Mouse (Mus musculus) midbrain, embryonic 16.5 days (tissue): Measurements from ENCODE around the gene Pnma3. TPM values are rescaled to one million over a fixed set of nuclear protein-coding genes. Genes with fewer than 3 reads are reported as not detected.
"Not testable (repeated sequence)": the region's sequence is repeated elsewhere in the genome, so short reads cannot be mapped to it uniquely, and the experiment has no call there.

Experiments used
- ATAC-seq: fragments of 200-750 bp; cut with Nextera tagmentation; 2 replicates; pipeline ENCODE4 v1.8.0; 2017; ENCODE audit warnings: moderate TSS enrichment
- H3K27ac ChIP-seq: fragments of 300-500 bp; sonication (generic); 2 replicates; pipeline ENCODE4 v1.5.1; 2014; ENCODE audit warnings: mild to moderate bottlenecking, low read length, mixed read lengths
- H3K27me3 ChIP-seq: fragments of 300-500 bp; sonication (generic); 2 replicates; pipeline ENCODE4 v1.6.1; 2014; ENCODE audit warnings: low read depth, low read length, mixed read lengths; ENCODE audit not compliant: control insufficient read depth, insufficient read depth
- H3K36me3 ChIP-seq: fragments of 300-500 bp; sonication (generic); 2 replicates; pipeline ENCODE4 v1.6.1; 2014; ENCODE audit warnings: mild to moderate bottlenecking, low read length, moderate library complexity, mixed read lengths; ENCODE audit not compliant: control insufficient read depth, insufficient read depth
- H3K4me1 ChIP-seq: fragments of 300-500 bp; sonication (generic); 2 replicates; pipeline ENCODE4 v1.6.1; 2014; ENCODE audit warnings: mild to moderate bottlenecking, low read length, mixed read lengths; ENCODE audit not compliant: control insufficient read depth, insufficient read depth
- H3K4me2 ChIP-seq: fragments of 300-500 bp; sonication (generic); 2 replicates; pipeline ENCODE4 v1.6.1; 2014; ENCODE audit warnings: mild to moderate bottlenecking, low read length, mixed read lengths
- H3K4me3 ChIP-seq: fragments of 300-500 bp; sonication (generic); 2 replicates; pipeline ENCODE4 v1.5.1; 2014; ENCODE audit warnings: low read depth, mild to moderate bottlenecking, low read length, moderate library complexity, mixed read lengths
- H3K9ac ChIP-seq: fragments of 300-500 bp; sonication (generic); 2 replicates; pipeline ENCODE4 v1.6.1; 2014; ENCODE audit warnings: low read depth, low read length, mixed read lengths
- H3K9me3 ChIP-seq: fragments of 300-500 bp; sonication (generic); replicated peaks from 2 replicates; pipeline ENCODE4 v1.6.1; 2014; ENCODE audit warnings: mild to moderate bottlenecking, low read length, mixed read lengths; ENCODE audit not compliant: control insufficient read depth, poor library complexity, severe bottlenecking
- WGBS: fragments of 180-500 bp; shearing (Covaris S2); extraction: QIAGEN DNeasy Blood & Tissue Kit; methylation state at CpG from one replicate; pipeline ENCODE4 v1.1.7; 2014; 5-methylcytosine and 5-hydroxymethylcytosine counted together
- polyA plus RNA-seq: library from polyadenylated mRNA; unstranded; fragments of >200 nt; fragmentation: Nextera tagmentation; extraction: Ambion mirVana; gene quantifications from 2 replicates; pipeline ENCODE4 v1.2.1, GENCODE M21; 2015

The Pnma3 gene
- polyA plus RNA-seq, 1 experiment from 2014 or later: 5.6 TPM

- not testable (repeated sequence) for H3K27ac ChIP-seq, H3K4me3 ChIP-seq, H3K9ac ChIP-seq, H3K4me2 ChIP-seq, H3K27me3 ChIP-seq, H3K36me3 ChIP-seq, ATAC-seq, H3K9me3 ChIP-seq, H3K4me1 ChIP-seq
- 75% methylated on average over 1 of the region's 5 CpGs for WGBS
Measured at GRCm38 (mm10) chrX:73066765-73067312, 2.3 kb downstream of the Pnma3 start.

GRCm38 (mm10) chrX:73082267-73083055 is 17.9 kb downstream of the Pnma3 start, which contains the start of gene Xlr4a:
Gene Xlr4a, minus strand, starts transcription at chrX:73082478.
- H3K9me3 ChIP-seq, H3K9ac ChIP-seq, H3K4me2 ChIP-seq, H3K4me1 ChIP-seq, H3K4me3 ChIP-seq, H3K27ac ChIP-seq, H3K36me3 ChIP-seq, H3K27me3 ChIP-seq, ATAC-seq: not testable (repeated sequence)
- 87% methylated on average over 17 of the region's 19 CpGs for WGBS

- not testable (repeated sequence) for H3K4me3 ChIP-seq, H3K36me3 ChIP-seq, H3K9ac ChIP-seq, H3K4me2 ChIP-seq, H3K4me1 ChIP-seq, H3K9me3 ChIP-seq, ATAC-seq, H3K27ac ChIP-seq, H3K27me3 ChIP-seq
- 73% methylated on average over 13 of the region's 13 CpGs for WGBS
Measured at GRCm38 (mm10) chrX:73096941-73097508, 32.4 kb downstream of the Pnma3 start, which contains the start of gene Xlr3a. Gene Xlr3a, minus strand, starts transcription at chrX:73097095.

- not testable (repeated sequence) for H3K36me3 ChIP-seq, ATAC-seq, H3K9me3 ChIP-seq, H3K27ac ChIP-seq, H3K9ac ChIP-seq, H3K4me3 ChIP-seq, H3K4me1 ChIP-seq, H3K4me2 ChIP-seq, H3K27me3 ChIP-seq
- no CpG with 5 or more reads among the region's 7 CpGs for WGBS
Measured at GRCm38 (mm10) chrX:73116747-73117146, 52.2 kb downstream of the Pnma3 start, which contains the start of gene Gm14685. Gene Gm14685, plus strand, starts transcription at chrX:73117047.

Other genes starting within 250 kb of the Pnma3 start
- gene Gabrq, start 239.6 kb upstream of the Pnma3 start, polyA plus RNA-seq: 5.1 and 5.8 TPM in 2 replicates
- gene Cetn2, start 146.4 kb upstream of the Pnma3 start, polyA plus RNA-seq: 73.4 and 79.3 TPM in 2 replicates
- gene Nsdhl, start 146.2 kb upstream of the Pnma3 start, polyA plus RNA-seq: 52.7 and 55.8 TPM in 2 replicates
- gene Zfp185, start 77.4 kb upstream of the Pnma3 start, polyA plus RNA-seq: 0.97 and 1.3 TPM in 2 replicates
- gene Pnma5, start 27.7 kb upstream of the Pnma3 start, polyA plus RNA-seq: 0.10 and 0.11 TPM in 2 replicates
- 0.46 and 0.58 TPM in 2 replicates for gene Xlr4a, start 17.7 kb downstream of the Pnma3 start, polyA plus RNA-seq
- gene Xlr3a, start 32.3 kb downstream of the Pnma3 start, polyA plus RNA-seq: 5.3 and 6.5 TPM in 2 replicates
- gene Gm14685, start 52.3 kb downstream of the Pnma3 start, polyA plus RNA-seq: 2.5 TPM in 2 replicates
- gene Xlr5b, start 84.0 kb downstream of the Pnma3 start, polyA plus RNA-seq: not detected in 2 replicates
- 1.6 and 2.1 TPM in 2 replicates for gene DXBay18, start 84.7 kb downstream of the Pnma3 start, polyA plus RNA-seq
- gene Spin2d, start 112.2 kb downstream of the Pnma3 start, polyA plus RNA-seq: not detected in 2 replicates
- 13.1 and 13.7 TPM in 2 replicates for gene Xlr3b, start 127.4 kb downstream of the Pnma3 start, polyA plus RNA-seq
- gene Xlr4b, start 149.5 kb downstream of the Pnma3 start, polyA plus RNA-seq: 0.48 and 0.80 TPM in 2 replicates
- gene F8a, start 163.5 kb downstream of the Pnma3 start, polyA plus RNA-seq: 35.1 and 37.5 TPM in 2 replicates
- gene Xlr4c, start 178.3 kb downstream of the Pnma3 start, polyA plus RNA-seq: 0.32 TPM in 1 of 2 replicates, not detected in the other
- not detected in 2 replicates for gene Xlr3c, start 200.6 kb downstream of the Pnma3 start, polyA plus RNA-seq
- gene Xlr5a, start 228.2 kb downstream of the Pnma3 start, polyA plus RNA-seq: not detected in 2 replicates
- gene Xlr5c, start 228.2 kb downstream of the Pnma3 start, polyA plus RNA-seq: not detected in 2 replicates